Mouse (Mus musculus) erythroblast, embryonic 14.5 days (primary cell): ENCODE results near the gene Ascc3.

Experiments used
- GATA1 ChIP-seq: IDR thresholded peaks from 2 replicates; pipeline ENCODE4 v1.6.1; 2012; ENCODE audit warnings: low read length, inconsistent platforms, mixed read lengths
- TAL1 ChIP-seq: IDR thresholded peaks from 3 replicates; pipeline ENCODE4 v1.6.1; 2012; ENCODE audit warnings: low read length, inconsistent platforms, mixed read lengths

DNA sequence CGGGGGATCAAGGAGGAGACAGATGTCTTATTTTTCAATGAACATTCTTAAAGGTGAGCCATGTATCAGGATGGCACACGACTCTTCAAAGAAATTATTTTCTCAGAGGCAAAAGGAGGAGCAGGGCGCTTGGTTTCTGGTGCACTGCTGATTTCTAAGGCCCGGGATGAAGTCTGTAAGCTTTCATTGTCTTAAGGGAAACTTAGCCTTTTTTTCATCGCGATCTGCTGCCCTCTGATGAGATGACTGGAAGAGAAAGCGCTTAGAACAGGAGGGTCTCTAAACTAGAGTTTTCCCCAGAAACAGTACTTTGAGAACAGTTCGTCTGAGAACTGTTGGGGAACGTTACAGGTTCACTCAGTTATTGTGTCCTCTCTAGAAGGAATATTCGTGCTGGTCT, 301.1 kb downstream of the Ascc3 start:
- no peak for TF ChIP-seq GATA1
- TF ChIP-seq TAL1: no peak
